Mouse (Mus musculus) kidney, embryonic 15.5 days (tissue): Measurements from ENCODE around the gene Nufip1. TPM values are rescaled to one million over a fixed set of nuclear protein-coding genes. Genes with fewer than 3 reads are reported as not detected.

Source experiments
- polyA plus RNA-seq: library from polyadenylated mRNA; unstranded; fragments of >200 nt; fragmentation: Nextera tagmentation; extraction: Ambion mirVana; gene quantifications from 2 replicates; pipeline ENCODE4 v1.2.1, GENCODE M21; 2015

The Nufip1 gene
- polyA plus RNA-seq, 1 experiment from 2014 or later = 17.5 TPM

Other genes with a start within 250 kb of the Nufip1 start
- 0.30 and 0.48 TPM in 2 replicates for gene Kctd4, start 155.9 kb upstream of the Nufip1 start, polyA plus RNA-seq
- gene Gtf2f2, start 100.0 kb upstream of the Nufip1 start, polyA plus RNA-seq = 37.9 and 39.5 TPM in 2 replicates
- 12.7 and 14.3 TPM in 2 replicates for gene Gpalpp1, start 131 bp upstream of the Nufip1 start, polyA plus RNA-seq